Mouse (Mus musculus) ES-E14 (cell line): Measurements from ENCODE around the gene Usp49. TPM values are rescaled to one million over a fixed set of nuclear protein-coding genes. Genes with fewer than 3 reads are reported as not detected.

Experiments used
- DNase-seq: peaks from one replicate; pipeline ENCODE4 v3.0.0-alpha.2; 2013; ENCODE audit warnings: low read depth, low spot score
- H3K27ac ChIP-seq: 2 replicates; pipeline ENCODE4 v1.5.1; 2012; ENCODE audit warnings: low read depth, mild to moderate bottlenecking, low read length, moderate library complexity, mixed read lengths; ENCODE audit not compliant: poor library complexity, insufficient read depth, severe bottlenecking
- H3K36me3 ChIP-seq: 2 replicates; pipeline ENCODE4 v1.6.1; 2012; ENCODE audit warnings: mild to moderate bottlenecking, low read length, moderate library complexity, mixed read lengths; ENCODE audit not compliant: control insufficient read depth, poor library complexity, insufficient read depth, severe bottlenecking
- H3K4me1 ChIP-seq, 2 experiments: fragments of 150-350 bp in 1 of 2; sonication (generic) in 1 of 2; 2 replicates each; pipeline ENCODE4 v1.6.1; 2012; ENCODE audit warnings: low read length in 2 of 2, mild to moderate bottlenecking in 1 of 2, mixed read lengths in 1 of 2; ENCODE audit not compliant: control insufficient read depth in 2 of 2, insufficient read depth in 2 of 2, poor library complexity in 1 of 2
- H3K4me3 ChIP-seq, 2 experiments: fragments of 150-350 bp in 1 of 2; sonication (generic) in 1 of 2; 2 replicates each; pipeline ENCODE4 v1.5.1; 2012; ENCODE audit warnings: low read length in 2 of 2, low read depth in 1 of 2, mild to moderate bottlenecking in 1 of 2, mixed read lengths in 1 of 2; ENCODE audit not compliant: insufficient read depth in 1 of 2, poor library complexity in 1 of 2, severe bottlenecking in 1 of 2
- H3K9ac ChIP-seq: 2 replicates; pipeline ENCODE4 v1.6.1; 2012; ENCODE audit warnings: low read depth, mild to moderate bottlenecking, low read length, mixed read lengths; ENCODE audit not compliant: poor library complexity, insufficient read depth, severe bottlenecking
- H3K9me3 ChIP-seq: fragments of 150-350 bp; sonication (generic); 2 replicates; pipeline ENCODE4 v1.6.1; 2012; ENCODE audit warnings: low read depth, mild to moderate bottlenecking, low read length; ENCODE audit not compliant: control insufficient read depth, insufficient read depth
- CHD2 ChIP-seq: IDR thresholded peaks from 2 replicates; pipeline ENCODE4 v1.6.1; 2014; ENCODE audit warnings: mild to moderate bottlenecking, low read depth, low read length, inconsistent platforms
- HCFC1 ChIP-seq: IDR thresholded peaks from 2 replicates; pipeline ENCODE4 v1.6.1; 2012; ENCODE audit warnings: low read length, inconsistent platforms, borderline replicate concordance; ENCODE audit not compliant: insufficient read depth
- MAFK ChIP-seq: IDR thresholded peaks from 2 replicates; pipeline ENCODE4 v1.6.1; 2014; ENCODE audit warnings: mild to moderate bottlenecking, low read depth, low read length, inconsistent platforms; ENCODE audit not compliant: insufficient read depth
- ZC3H11A ChIP-seq: IDR thresholded peaks from 2 replicates; pipeline ENCODE4 v1.6.1; 2012; ENCODE audit warnings: low read depth, mild to moderate bottlenecking, inconsistent platforms, low read length, borderline replicate concordance
- ZNF384 ChIP-seq: IDR thresholded peaks from 2 replicates; pipeline ENCODE4 v1.6.1; 2012; ENCODE audit warnings: low read depth, low read length, inconsistent platforms
- in situ Hi-C, 2 experiments: fragments of 600-800 bp; cut with MboI; formaldehyde crosslinking; loops; one replicate each; pipeline ENCODE4 v1.15.1; 2025; ENCODE audit warnings: low sequenced_read_pairs in 2 of 2, inconsistent platforms in 1 of 2; ENCODE audit not compliant: unreplicated experiment in 2 of 2
- total RNA-seq: library from RNA; depleted of rRNA; stranded (reverse); fragments of 300-350 nt; gene quantifications from 2 replicates; pipeline ENCODE4 v1.2.3, GENCODE M21; 2012

The Usp49 gene
- total RNA-seq, 1 experiment, result 10.0 TPM

- Histone ChIP-seq H3K9me3 (no peaks in the 10 kb centered on the region), H3K27ac (peak overlapping the region; percentile 72), H3K4me1 (peaks cover 3 to 10% of the 10 kb centered on the region in 2 experiments; a peak in 1 of 4 replicates), H3K9ac (peak overlapping the region; percentile 96), H3K4me3 (peak overlapping the region; percentile 85 to 95), H3K36me3 (peaks cover 17% of the 10 kb centered on the region)
- TF ChIP-seq ZNF384 (no peak), MAFK (no peak), ZC3H11A (no peak), CHD2 (no peak), HCFC1 (peak; percentile 83)
- peak; percentile 97 for DNase-seq
- in situ Hi-C loops, result no loop called here
Observed at GRCm38 (mm10) chr17:47687409-47688343, 57.2 kb downstream of the Usp49 start.

GRCm38 (mm10) chr17:47688344-47688607 is 57.8 kb downstream of the Usp49 start, which contains the start of gene Tomm6:
TSS of gene Tomm6 (minus strand) at chr17:47688386.
- H3K36me3 ChIP-seq, result peaks cover 15% of the 10 kb centered on the region
- peaks cover 3 to 6% of the 10 kb centered on the region in 2 experiments; a peak in 1 of 4 replicates for H3K4me1 ChIP-seq
- no peak for DNase-seq
- no peak for TF ChIP-seq MAFK
- no peak for TF ChIP-seq CHD2
- TF ChIP-seq HCFC1, result no peak
- no peak for TF ChIP-seq ZC3H11A
- TF ChIP-seq ZNF384, result no peak
- peak within 1 kb of the TSS; percentile 96 for H3K9ac ChIP-seq
- peak within 1 kb of the TSS; percentile 85 to 95 for H3K4me3 ChIP-seq
- peak within 1 kb of the TSS; percentile 72 for H3K27ac ChIP-seq
- in situ Hi-C loops, result no loop called here
- H3K9me3 ChIP-seq, result no peaks in the 10 kb centered on the region

GRCm38 (mm10) chr17:47688608-47689575 is 58.4 kb downstream of the Usp49 start, which contains the start of gene Frs3:
TSS of gene Frs3 (plus strand) at chr17:47689030.
- in situ Hi-C loops, result no loop called here
- Histone ChIP-seq H3K4me1 (peaks cover 3 to 9% of the 10 kb centered on the region in 2 experiments; a peak in 1 of 4 replicates), H3K4me3 (peak within 1 kb of the TSS; percentile 85 to 95), H3K9me3 (no peaks in the 10 kb centered on the region), H3K27ac (peak within 1 kb of the TSS; percentile 72), H3K36me3 (peaks cover 15% of the 10 kb centered on the region), H3K9ac (peak within 1 kb of the TSS; percentile 96)
- TF ChIP-seq HCFC1 (no peak), ZNF384 (no peak), MAFK (no peak), CHD2 (no peak), ZC3H11A (no peak)
- no peak for DNase-seq

- Histone ChIP-seq H3K4me1 (peaks cover 3 to 9% of the 10 kb centered on the region in 2 experiments; a peak in 1 of 4 replicates), H3K4me3 (no peak overlapping the region), H3K9ac (no peak overlapping the region), H3K36me3 (peaks cover 10% of the 10 kb centered on the region), H3K27ac (no peak overlapping the region), H3K9me3 (no peaks in the 10 kb centered on the region)
- no peak for DNase-seq
- in situ Hi-C loops, result no loop called here
- no peak for TF ChIP-seq HCFC1
Observed at GRCm38 (mm10) chr17:47689894-47690293, 59.4 kb downstream of the Usp49 start.
